Mouse (Mus musculus) liver, adult 2 months (tissue): Measurements from ENCODE around the gene Zbtb8os. TPM values are rescaled to one million over a fixed set of nuclear protein-coding genes. Genes with fewer than 3 reads are reported as not detected.

ENCODE experiments used
- DNase-seq: peaks from one replicate; pipeline ENCODE4 v3.0.0-alpha.2; 2011; ENCODE audit warnings: low read depth, low spot score; ENCODE audit errors: extremely low read depth
- H3K27ac ChIP-seq: fragments of 200-500 bp; replicated peaks from 2 replicates; pipeline ENCODE4 v1.5.1; 2012; ENCODE audit warnings: low read depth, mild to moderate bottlenecking, control low read depth, inconsistent platforms, low read length; ENCODE audit not compliant: insufficient read depth
- H3K27me3 ChIP-seq: fragments of 200-500 bp; 2 replicates; pipeline ENCODE4 v1.6.1; 2012; ENCODE audit warnings: mild to moderate bottlenecking, moderate library complexity, low read length, inconsistent platforms; ENCODE audit not compliant: control insufficient read depth, insufficient read depth
- H3K36me3 ChIP-seq: fragments of 200-500 bp; 2 replicates; pipeline ENCODE4 v1.6.1; 2012; ENCODE audit warnings: low read length, inconsistent platforms; ENCODE audit not compliant: control insufficient read depth, insufficient read depth
- H3K4me1 ChIP-seq: fragments of 200-500 bp; 2 replicates; pipeline ENCODE4 v1.6.1; 2011; ENCODE audit warnings: low read length; ENCODE audit not compliant: control insufficient read depth, insufficient read depth
- H3K4me3 ChIP-seq: fragments of 200-500 bp; 2 replicates; pipeline ENCODE4 v1.5.1; 2011; ENCODE audit warnings: low read depth, mild to moderate bottlenecking, control low read depth, low read length, moderate library complexity; ENCODE audit not compliant: insufficient read depth
- H3K79me2 ChIP-seq: fragments of 200-500 bp; 2 replicates; pipeline ENCODE4 v1.6.1; 2012; ENCODE audit warnings: inconsistent platforms, mild to moderate bottlenecking, low read length, moderate library complexity; ENCODE audit not compliant: control insufficient read depth, insufficient read depth
- H3K9ac ChIP-seq: fragments of 200-500 bp; 2 replicates; pipeline ENCODE4 v1.6.1; 2012; ENCODE audit warnings: low read depth, mild to moderate bottlenecking, control low read depth, inconsistent platforms, low read length
- CTCF ChIP-seq: fragments of 200-500 bp; IDR thresholded peaks from 2 replicates; pipeline ENCODE4 v1.5.1; 2011; ENCODE audit warnings: low read depth, low read length, control low read depth
- POLR2A ChIP-seq: fragments of 200-500 bp; IDR thresholded peaks from 2 replicates; pipeline ENCODE4 v1.6.1; 2011; ENCODE audit warnings: low read length, control low read depth; ENCODE audit not compliant: insufficient read depth; ENCODE audit errors: extremely low read depth
- WGBS: fragments of 180-500 bp; shearing (Covaris S2); methylation state at CpG from one replicate; pipeline ENCODE4 v1.1.7; 2018; 5-methylcytosine and 5-hydroxymethylcytosine counted together
- polyA plus RNA-seq: library from polyadenylated mRNA; depleted of rRNA; stranded (reverse); fragments of >200 nt; gene quantifications from 2 replicates; pipeline ENCODE4 v1.2.3, GENCODE M21; 2012
- total RNA-seq: library from RNA; depleted of rRNA; stranded (reverse); fragments of >200 nt; gene quantifications from 2 replicates; pipeline ENCODE4 v1.2.3, GENCODE M21; 2014

The Zbtb8os gene
- total and polyA plus RNA-seq, 2 experiments = 14.7 to 32.8 TPM

DNA sequence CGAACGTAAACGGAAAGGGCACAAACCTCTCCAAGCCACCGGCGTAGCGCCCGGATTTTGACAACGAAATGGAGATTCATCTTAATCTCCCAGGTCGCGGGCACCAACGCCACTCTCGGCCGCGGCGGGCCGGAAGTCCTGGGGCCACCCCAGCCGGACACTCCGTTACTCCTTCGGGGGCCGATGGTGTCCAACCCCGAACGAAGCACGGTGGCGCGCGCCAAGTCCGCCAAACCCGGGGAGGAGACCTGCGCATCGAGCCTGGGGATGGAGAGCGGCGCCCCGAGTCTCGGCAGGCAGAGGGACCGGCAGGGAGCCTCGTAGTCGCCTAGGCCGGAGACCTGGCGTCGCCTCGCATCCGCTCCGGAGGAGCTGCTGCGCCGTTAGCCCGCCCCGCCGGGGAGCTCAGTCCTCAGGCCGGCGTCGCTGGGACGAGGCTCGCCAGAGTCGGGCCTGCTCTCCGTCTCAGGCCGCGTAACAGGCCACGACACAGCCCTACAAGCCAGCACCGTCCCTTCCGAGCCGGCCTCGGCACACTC lies 749 bp upstream of the Zbtb8os start:
- Histone ChIP-seq H3K27me3 (no peaks in the 10 kb centered on the region), H3K36me3 (peaks cover 7% of the 10 kb centered on the region; the same call in 1 of the 2 replicates), H3K79me2 (peaks cover 26% of the 10 kb centered on the region), H3K4me1 (peaks cover 25% of the 10 kb centered on the region), H3K9ac (peak overlapping the region; percentile 93), H3K27ac (peak overlapping the region; percentile 65), H3K4me3 (peak overlapping the region; percentile 82)
- no peak for DNase-seq
- TF ChIP-seq POLR2A (no peak), CTCF (no peak)
- WGBS = under 1% methylated on average over 62 of the region's 62 CpGs

DNA sequence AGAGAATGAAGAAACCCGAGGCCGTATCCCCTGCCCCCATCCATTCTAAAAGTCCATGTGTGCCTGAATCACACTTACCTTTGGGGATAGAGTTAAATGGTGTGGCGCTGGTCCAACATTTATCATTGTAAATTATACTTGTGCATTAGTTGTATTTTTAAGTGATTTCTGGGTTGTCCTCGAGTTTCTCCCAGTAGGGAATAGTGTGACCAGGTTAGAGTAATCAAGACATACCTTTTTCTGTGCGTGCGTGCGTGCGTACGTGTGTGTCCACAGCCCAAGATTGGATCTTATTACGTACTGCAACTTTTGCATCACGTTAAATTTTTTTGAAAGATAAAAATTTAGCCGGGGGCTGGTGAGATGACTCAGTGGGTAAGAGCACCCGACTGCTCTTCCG lies 796 bp downstream of the Zbtb8os start:
- Histone ChIP-seq H3K79me2 (peaks cover 21% of the 10 kb centered on the region; the same call in 1 of the 2 replicates), H3K27ac (peak overlapping the region; percentile 55), H3K4me1 (peaks cover 23% of the 10 kb centered on the region), H3K27me3 (no peaks in the 10 kb centered on the region), H3K4me3 (peak overlapping the region; percentile 64), H3K9ac (peak overlapping the region; percentile 51), H3K36me3 (peaks cover 9% of the 10 kb centered on the region)
- TF ChIP-seq CTCF (no peak), POLR2A (no peak)
- DNase-seq = no peak
- WGBS = 38% methylated on average over 14 of the region's 14 CpGs

DNA sequence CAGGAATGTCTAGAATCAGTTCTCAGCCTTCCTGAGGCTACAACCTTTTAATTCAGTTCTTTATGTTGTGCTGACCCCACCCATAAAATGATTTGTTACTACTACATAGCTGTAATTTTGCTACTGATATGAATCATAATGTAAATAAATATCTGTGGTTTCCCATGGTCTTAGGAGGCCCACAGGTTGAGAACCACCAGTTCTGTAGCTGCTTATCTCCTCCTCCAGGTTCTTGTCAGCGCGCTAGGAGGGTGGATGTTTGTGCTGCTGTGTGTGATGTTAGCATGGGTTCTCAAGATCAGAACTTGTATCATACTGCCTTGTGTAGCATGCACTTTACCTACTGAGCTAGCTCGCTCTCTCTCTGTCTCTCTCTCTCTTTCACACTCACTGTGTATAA lies 4.2 kb downstream of the Zbtb8os start:
- WGBS = 97% methylated on average over 3 of the region's 3 CpGs
- Histone ChIP-seq H3K27ac (no peak overlapping the region), H3K4me1 (peaks cover 9% of the 10 kb centered on the region; the same call in 1 of the 2 replicates), H3K79me2 (peaks cover 13% of the 10 kb centered on the region; the same call in 1 of the 2 replicates), H3K27me3 (no peaks in the 10 kb centered on the region), H3K36me3 (peaks cover 26% of the 10 kb centered on the region), H3K4me3 (no peak overlapping the region), H3K9ac (no peak overlapping the region)
- no peak for DNase-seq
- TF ChIP-seq CTCF = no peak
- no peak for TF ChIP-seq POLR2A

- 75% methylated on average over 1 of the region's 1 CpGs for WGBS
- H3K36me3 ChIP-seq = peaks cover 31% of the 10 kb centered on the region
- no peak overlapping the region for H3K4me3 ChIP-seq
- H3K79me2 ChIP-seq = peaks cover 7% of the 10 kb centered on the region; the same call in 1 of the 2 replicates
- TF ChIP-seq POLR2A (no peak), CTCF (peak; percentile 34; the same call in 1 of the 2 replicates)
- no peak for DNase-seq
- H3K27me3 ChIP-seq = no peaks in the 10 kb centered on the region
- H3K4me1 ChIP-seq = peaks cover 7% of the 10 kb centered on the region; the same call in 1 of the 2 replicates
- H3K27ac ChIP-seq = no peak overlapping the region; the same call in 1 of the 2 replicates
- H3K9ac ChIP-seq = no peak overlapping the region
These were observed 6.4 kb downstream of the Zbtb8os start for GRCm38 (mm10) chr4:129341888-129342287.

GRCm38 (mm10) chr4:129342705-129343104 lies 7.2 kb downstream of the Zbtb8os start:
- H3K36me3 ChIP-seq = peaks cover 31% of the 10 kb centered on the region
- H3K9ac ChIP-seq = no peak overlapping the region
- 85% methylated on average over 2 of the region's 2 CpGs for WGBS
- no peak overlapping the region for H3K27ac ChIP-seq
- no peaks in the 10 kb centered on the region for H3K27me3 ChIP-seq
- peaks cover 7% of the 10 kb centered on the region; the same call in 1 of the 2 replicates for H3K79me2 ChIP-seq
- no peak for DNase-seq
- TF ChIP-seq CTCF (no peak), POLR2A (no peak)
- peaks cover 2% of the 10 kb centered on the region; the same call in 1 of the 2 replicates for H3K4me1 ChIP-seq
- H3K4me3 ChIP-seq = no peak overlapping the region

GRCm38 (mm10) chr4:129346481-129347154 lies 11.1 kb downstream of the Zbtb8os start:
- TF ChIP-seq POLR2A = no peak
- TF ChIP-seq CTCF = no peak
- peaks cover 2% of the 10 kb centered on the region; the same call in 1 of the 2 replicates for H3K4me1 ChIP-seq
- 79% methylated on average over 15 of the region's 15 CpGs for WGBS
- H3K27me3 ChIP-seq = no peaks in the 10 kb centered on the region
- no peak overlapping the region for H3K9ac ChIP-seq
- no peak for DNase-seq
- peaks cover 26% of the 10 kb centered on the region for H3K36me3 ChIP-seq
- H3K4me3 ChIP-seq = no peak overlapping the region
- H3K27ac ChIP-seq = no peak overlapping the region
- H3K79me2 ChIP-seq = no peaks in the 10 kb centered on the region
